Mouse (Mus musculus) kidney, adult 2 months (tissue): ENCODE results near the gene Gria2. TPM values are rescaled to one million over a fixed set of nuclear protein-coding genes. Genes with fewer than 3 reads are reported as not detected.

Source experiments
- DNase-seq: peaks from one replicate; pipeline ENCODE4 v3.0.0; 2021
- H3K27ac ChIP-seq: fragments of 200-500 bp; 2 replicates; pipeline ENCODE4 v1.5.1; 2012; ENCODE audit warnings: low read depth, low read length, control low read depth, inconsistent platforms; ENCODE audit not compliant: insufficient read depth
- H3K27me3 ChIP-seq: fragments of 200-500 bp; replicated peaks from 2 replicates; pipeline ENCODE4 v1.6.1; 2012; ENCODE audit warnings: mild to moderate bottlenecking, moderate library complexity, low read length, inconsistent platforms; ENCODE audit not compliant: control insufficient read depth, insufficient read depth
- H3K36me3 ChIP-seq: fragments of 200-500 bp; 2 replicates; pipeline ENCODE4 v1.6.1; 2012; ENCODE audit warnings: mild to moderate bottlenecking, moderate library complexity, low read length, inconsistent platforms; ENCODE audit not compliant: control insufficient read depth, insufficient read depth
- H3K4me1 ChIP-seq: fragments of 200-500 bp; 2 replicates; pipeline ENCODE4 v1.6.1; 2011; ENCODE audit warnings: low read length; ENCODE audit not compliant: control insufficient read depth, insufficient read depth
- H3K4me3 ChIP-seq: fragments of 200-500 bp; 2 replicates; pipeline ENCODE4 v1.5.1; 2011; ENCODE audit warnings: mild to moderate bottlenecking, low read depth, low read length, control low read depth; ENCODE audit not compliant: insufficient read depth
- CTCF ChIP-seq: fragments of 200-500 bp; conservative IDR thresholded peaks from 2 replicates; pipeline ENCODE4 v1.5.1; 2011; ENCODE audit warnings: low read depth, mild to moderate bottlenecking, control low read depth, low read length, moderate library complexity, mixed read lengths; ENCODE audit not compliant: insufficient read depth, insufficient read length
- POLR2A ChIP-seq: fragments of 200-500 bp; IDR thresholded peaks from one replicate; pipeline ENCODE4 v1.6.1; 2011; ENCODE audit warnings: low read depth, low read length, control low read depth
- WGBS: fragments of 180-500 bp; shearing (Covaris S2); methylation state at CpG from one replicate; pipeline ENCODE4 v1.1.7; 2018; 5-methylcytosine and 5-hydroxymethylcytosine counted together
- polyA plus RNA-seq: library from polyadenylated mRNA; depleted of rRNA; stranded (reverse); fragments of >200 nt; gene quantifications from 2 replicates; pipeline ENCODE4 v1.2.3, GENCODE M21; 2012; rRNA removed

Gria2 gene
- polyA plus RNA-seq, 1 experiment: 0.06 TPM

- no peak overlapping the region for H3K4me3 ChIP-seq
- H3K4me1 ChIP-seq: no peaks in the 10 kb centered on the region
- no peak for DNase-seq
- WGBS: 66% methylated on average over 2 of the region's 2 CpGs
- H3K27ac ChIP-seq: no peak overlapping the region
- no peaks in the 10 kb centered on the region for H3K27me3 ChIP-seq
- H3K36me3 ChIP-seq: no peaks in the 10 kb centered on the region
- TF ChIP-seq POLR2A (no peak), CTCF (no peak)
Observed at GRCm38 (mm10) chr3:80663293-80663692, 139.3 kb downstream of the Gria2 start.

GRCm38 (mm10) chr3:80661838-80662237 is 140.8 kb downstream of the Gria2 start:
- no peak for TF ChIP-seq POLR2A
- no peak for TF ChIP-seq CTCF
- Histone ChIP-seq H3K27ac (no peak overlapping the region), H3K4me3 (no peak overlapping the region), H3K36me3 (no peaks in the 10 kb centered on the region), H3K27me3 (no peaks in the 10 kb centered on the region), H3K4me1 (no peaks in the 10 kb centered on the region)
- DNase-seq: no peak
- 75% methylated on average over 3 of the region's 3 CpGs for WGBS

GRCm38 (mm10) chr3:80652213-80652612 is 150.4 kb downstream of the Gria2 start:
- no peaks in the 10 kb centered on the region for H3K36me3 ChIP-seq
- H3K27me3 ChIP-seq: no peaks in the 10 kb centered on the region
- 81% methylated on average over 5 of the region's 5 CpGs for WGBS
- TF ChIP-seq CTCF: no peak
- no peak for TF ChIP-seq POLR2A
- no peaks in the 10 kb centered on the region for H3K4me1 ChIP-seq
- H3K4me3 ChIP-seq: no peak overlapping the region
- H3K27ac ChIP-seq: no peak overlapping the region
- DNase-seq: no peak

Other genes starting within 250 kb of the Gria2 start
- gene Glrb, start 110.8 kb upstream of the Gria2 start, polyA plus RNA-seq: 0.28 and 0.45 TPM in 2 replicates
- 6.8 and 7.3 TPM in 2 replicates for gene Pdgfc, start 233.6 kb upstream of the Gria2 start, polyA plus RNA-seq